Mouse (Mus musculus) MEL (cell line): ENCODE measurements around the gene Lnp1. TPM values are rescaled to one million over a fixed set of nuclear protein-coding genes. Genes with fewer than 3 reads are reported as not detected.

Experiments
- DNase-seq: peaks from one replicate; pipeline ENCODE4 v3.0.0; 2011; ENCODE audit warnings: low read depth, low spot score
- H3K27ac ChIP-seq: 2 replicates; pipeline ENCODE4 v1.5.1; 2012; ENCODE audit warnings: low read depth, mild to moderate bottlenecking, control low read depth, low read length, moderate library complexity; ENCODE audit not compliant: control insufficient read depth
- H3K27me3 ChIP-seq, 2 experiments: fragments of 150-350 bp in 1 of 2; sonication (generic) in 1 of 2; 2 replicates each; pipeline ENCODE4 v1.6.1; 2012; ENCODE audit warnings: low read length in 2 of 2, mild to moderate bottlenecking in 2 of 2, improper control_type of control experiment in 1 of 2, moderate library complexity in 1 of 2; ENCODE audit not compliant: insufficient read depth in 2 of 2, control insufficient read depth in 1 of 2
- H3K36me3 ChIP-seq, 2 experiments: 2 replicates each; pipeline ENCODE4 v1.6.1; 2012 to 2014; ENCODE audit warnings: low read length in 2 of 2, improper control_type of control experiment in 1 of 2, inconsistent platforms in 1 of 2, mild to moderate bottlenecking in 1 of 2; ENCODE audit not compliant: insufficient read depth in 2 of 2, control insufficient read depth in 1 of 2
- H3K4me1 ChIP-seq, 2 experiments: fragments of 150-350 bp in 1 of 2; sonication (generic) in 1 of 2; 2 replicates each; pipeline ENCODE4 v1.6.1; 2012; ENCODE audit warnings: low read length in 2 of 2, improper control_type of control experiment in 1 of 2, mild to moderate bottlenecking in 1 of 2; ENCODE audit not compliant: insufficient read depth in 2 of 2, control insufficient read depth in 1 of 2
- H3K4me3 ChIP-seq, 2 experiments: fragments of 150-350 bp in 1 of 2; sonication (generic) in 1 of 2; 2 replicates each; pipeline ENCODE4 v1.5.1; 2012; ENCODE audit warnings: low read depth in 2 of 2, low read length in 2 of 2, mild to moderate bottlenecking in 2 of 2, moderate library complexity in 2 of 2, control low read depth in 1 of 2, improper control_type of control experiment in 1 of 2; ENCODE audit not compliant: control insufficient read depth in 1 of 2, insufficient read depth in 1 of 2
- H3K79me2 ChIP-seq: 2 replicates; pipeline ENCODE4 v1.6.1; 2012; ENCODE audit warnings: mild to moderate bottlenecking, low read length, moderate library complexity; ENCODE audit not compliant: control insufficient read depth, poor library complexity, insufficient read depth
- H3K9ac ChIP-seq: 2 replicates; pipeline ENCODE4 v1.6.1; 2012; ENCODE audit warnings: low read depth, mild to moderate bottlenecking, control low read depth, low read length, moderate library complexity; ENCODE audit not compliant: control insufficient read depth, poor library complexity, severe bottlenecking
- H3K9me3 ChIP-seq: fragments of 150-350 bp; sonication (generic); replicated peaks from 2 replicates; pipeline ENCODE4 v1.6.1; 2012; ENCODE audit warnings: mild to moderate bottlenecking, low read length, improper control_type of control experiment, moderate library complexity; ENCODE audit not compliant: insufficient read depth
- BHLHE40 ChIP-seq: IDR thresholded peaks from 2 replicates; pipeline ENCODE4 v1.6.1; 2012; ENCODE audit warnings: low read depth, mild to moderate bottlenecking, inconsistent platforms, low read length, improper control_type of control experiment, borderline replicate concordance
- CHD1 ChIP-seq: IDR thresholded peaks from 2 replicates; pipeline ENCODE4 v1.6.1; 2012; ENCODE audit warnings: low read depth, mild to moderate bottlenecking, inconsistent platforms, low read length, improper control_type of control experiment
- ELF1 ChIP-seq: IDR thresholded peaks from 2 replicates; pipeline ENCODE4 v1.6.1; 2014; ENCODE audit warnings: low read depth, mild to moderate bottlenecking, inconsistent platforms, low read length, improper control_type of control experiment, moderate library complexity
- EP300 ChIP-seq, 2 experiments: IDR thresholded peaks; 2 replicates each; pipeline ENCODE4 v1.6.1; 2011; ENCODE audit warnings: improper control_type of control experiment in 2 of 2, low read length in 2 of 2, low read depth in 1 of 2, mild to moderate bottlenecking in 1 of 2
- ETS1 ChIP-seq: IDR thresholded peaks from 2 replicates; pipeline ENCODE4 v1.6.1; 2012; ENCODE audit warnings: low read depth, mild to moderate bottlenecking, inconsistent platforms, low read length, improper control_type of control experiment, moderate library complexity
- GABPA ChIP-seq: IDR thresholded peaks from 2 replicates; pipeline ENCODE4 v1.6.1; 2012; ENCODE audit warnings: low read depth, mild to moderate bottlenecking, inconsistent platforms, low read length, improper control_type of control experiment, moderate library complexity
- GATA1 ChIP-seq: IDR thresholded peaks from 2 replicates; pipeline ENCODE4 v1.6.1; 2011; ENCODE audit warnings: low read depth, low read length, improper control_type of control experiment
- HCFC1 ChIP-seq: IDR thresholded peaks from 2 replicates; pipeline ENCODE4 v1.6.1; 2012; ENCODE audit warnings: low read depth, mild to moderate bottlenecking, inconsistent platforms, low read length, improper control_type of control experiment, moderate library complexity
- KAT2A ChIP-seq: conservative IDR thresholded peaks from 2 replicates; pipeline ENCODE4 v1.6.1; 2012; ENCODE audit warnings: low read depth, low read length, improper control_type of control experiment, inconsistent platforms
- MAFK ChIP-seq: IDR thresholded peaks from 2 replicates; pipeline ENCODE4 v1.6.1; 2011; ENCODE audit warnings: low read depth, mild to moderate bottlenecking, low read length, improper control_type of control experiment, borderline replicate concordance
- MAX ChIP-seq: IDR thresholded peaks from 2 replicates; pipeline ENCODE4 v1.6.1; 2011; ENCODE audit warnings: low read length, improper control_type of control experiment
- MEF2A ChIP-seq: IDR thresholded peaks from 2 replicates; pipeline ENCODE4 v1.6.1; 2014; ENCODE audit warnings: low read depth, mild to moderate bottlenecking, inconsistent platforms, low read length, improper control_type of control experiment; ENCODE audit not compliant: poor library complexity, insufficient replicate concordance, severe bottlenecking; ENCODE audit errors: extremely low read depth
- MXI1 ChIP-seq: IDR thresholded peaks from 2 replicates; pipeline ENCODE4 v1.6.1; 2011; ENCODE audit warnings: mild to moderate bottlenecking, low read depth, low read length, improper control_type of control experiment
- MYB ChIP-seq: IDR thresholded peaks from 2 replicates; pipeline ENCODE4 v1.6.1; 2011; ENCODE audit warnings: mild to moderate bottlenecking, low read depth, low read length, improper control_type of control experiment
- NELFE ChIP-seq: IDR thresholded peaks from 2 replicates; pipeline ENCODE4 v1.6.1; 2011; ENCODE audit warnings: low read depth, low read length, improper control_type of control experiment
- NRF1 ChIP-seq: IDR thresholded peaks from 2 replicates; pipeline ENCODE4 v1.6.1; 2014; ENCODE audit warnings: low read depth, mild to moderate bottlenecking, inconsistent platforms, low read length, improper control_type of control experiment, moderate library complexity; ENCODE audit not compliant: poor library complexity, insufficient read depth, severe bottlenecking
- POLR2AphosphoS2 ChIP-seq: IDR thresholded peaks from 2 replicates; pipeline ENCODE4 v1.6.1; 2011; ENCODE audit warnings: low read length, improper control_type of control experiment
- RAD21 ChIP-seq: IDR thresholded peaks from 2 replicates; pipeline ENCODE4 v1.6.1; 2011; ENCODE audit warnings: mild to moderate bottlenecking, low read depth, low read length, improper control_type of control experiment
- RCOR1 ChIP-seq: IDR thresholded peaks from 2 replicates; pipeline ENCODE4 v1.6.1; 2012; ENCODE audit warnings: low read depth, mild to moderate bottlenecking, inconsistent platforms, low read length, improper control_type of control experiment
- SMC3 ChIP-seq: IDR thresholded peaks from 2 replicates; pipeline ENCODE4 v1.6.1; 2011; ENCODE audit warnings: low read depth, low read length, improper control_type of control experiment
- TBP ChIP-seq: IDR thresholded peaks from 2 replicates; pipeline ENCODE4 v1.8.0; 2011; ENCODE audit warnings: low read depth, low read length, improper control_type of control experiment
- USF1 ChIP-seq: IDR thresholded peaks from 2 replicates; pipeline ENCODE4 v1.6.1; 2014; ENCODE audit warnings: low read depth, mild to moderate bottlenecking, inconsistent platforms, low read length, improper control_type of control experiment, moderate library complexity
- ZC3H11A ChIP-seq: IDR thresholded peaks from 2 replicates; pipeline ENCODE4 v1.6.1; 2012; ENCODE audit warnings: low read depth, mild to moderate bottlenecking, inconsistent platforms, low read length, improper control_type of control experiment
- ZKSCAN1 ChIP-seq: IDR thresholded peaks from 2 replicates; pipeline ENCODE4 v1.6.1; 2012; ENCODE audit warnings: low read depth, mild to moderate bottlenecking, inconsistent platforms, low read length, improper control_type of control experiment, moderate library complexity
- ZNF384 ChIP-seq: IDR thresholded peaks from 2 replicates; pipeline ENCODE4 v1.6.1; 2012; ENCODE audit warnings: low read depth, mild to moderate bottlenecking, inconsistent platforms, low read length, improper control_type of control experiment
- polyA plus RNA-seq, 2 experiments: library from polyadenylated mRNA; stranded (reverse) in 1 of 2; unstranded in 1 of 2; fragments of >175 nt in 1 of 2; fragments of >200 nt in 1 of 2; gene quantifications; 2 replicates each; pipeline versions ENCODE4 v1.2.1 to v1.2.4; 2012; ENCODE audit warnings: low replicate concordance in 2 of 2, low read depth in 1 of 2; ENCODE audit not compliant: insufficient read length in 2 of 2, insufficient read depth in 1 of 2, missing spikeins in 1 of 2
- total RNA-seq: library from RNA; depleted of rRNA; stranded (reverse); fragments of 300-350 nt; gene quantifications from 2 replicates; pipeline ENCODE4 v1.2.3, GENCODE M21; 2012

Gene Lnp1
- total and polyA plus RNA-seq, 3 experiments: not detected

- Histone ChIP-seq H3K27ac (no peak overlapping the region), H3K4me1 (no peaks in the 10 kb centered on the region), H3K4me3 (no peak overlapping the region), H3K36me3 (no peaks in the 10 kb centered on the region), H3K27me3 (no peaks in the 10 kb centered on the region; a peak in 1 of 4 replicates), H3K9me3 (no peaks in the 10 kb centered on the region), H3K9ac (no peak overlapping the region), H3K79me2 (no peaks in the 10 kb centered on the region)
- TF ChIP-seq TBP (no peak), USF1 (no peak), MAX (no peak), ZC3H11A (no peak), HCFC1 (no peak), EP300 (IDR thresholded peaks at IDR 0.05; ENCODE audit: low read depth in 1 of 2, low read length in 2 of 2) (no peak), POLR2AphosphoS2 (no peak), RCOR1 (no peak), MXI1 (no peak), GABPA (no peak)
- no peak for DNase-seq
Observed at GRCm38 (mm10) chr16:56886616-56887116, 41.2 kb downstream of the Lnp1 start.

GRCm38 (mm10) chr16:56885824-56886615 lies 41.8 kb downstream of the Lnp1 start, which contains the start of gene Tmem45a:
TSS of gene Tmem45a (minus strand) at chr16:56886166.
- TF ChIP-seq KAT2A: no peak
- TF ChIP-seq MEF2A: no peak
- TF ChIP-seq SMC3: no peak
- no peak for TF ChIP-seq MAFK
- TF ChIP-seq RAD21: no peak
- TF ChIP-seq MYB: no peak
- no peak for TF ChIP-seq ZNF384
- TF ChIP-seq ETS1: no peak
- TF ChIP-seq NRF1: no peak
- TF ChIP-seq ZKSCAN1: no peak
- no peak for TF ChIP-seq BHLHE40
- no peak for TF ChIP-seq USF1
- TF ChIP-seq GATA1: no peak
- no peak for TF ChIP-seq NELFE
- TF ChIP-seq CHD1: no peak
- no peak for TF ChIP-seq ELF1
- Histone ChIP-seq H3K79me2 (no peaks in the 10 kb centered on the region), H3K36me3 (no peaks in the 10 kb centered on the region), H3K4me1 (no peaks in the 10 kb centered on the region), H3K27me3 (peaks cover 2 to 3% of the 10 kb centered on the region in 2 experiments; a peak in 3 of 4 replicates), H3K27ac (no peak within 1 kb of the TSS), H3K9me3 (no peaks in the 10 kb centered on the region), H3K4me3 (no peak within 1 kb of the TSS), H3K9ac (no peak within 1 kb of the TSS)
- no peak for DNase-seq
